Mouse (Mus musculus): ENCODE data around the gene Gm10271. TPM values are rescaled to one million over a fixed set of nuclear protein-coding genes. Genes with fewer than 3 reads are reported as not detected.
A peak's percentile ranks its signal among the peaks of the same experiment; 100 is the strongest.

Gm10271 gene
- total RNA-seq (2021) = not detected
- long read RNA-seq = 0 reads

DNA sequence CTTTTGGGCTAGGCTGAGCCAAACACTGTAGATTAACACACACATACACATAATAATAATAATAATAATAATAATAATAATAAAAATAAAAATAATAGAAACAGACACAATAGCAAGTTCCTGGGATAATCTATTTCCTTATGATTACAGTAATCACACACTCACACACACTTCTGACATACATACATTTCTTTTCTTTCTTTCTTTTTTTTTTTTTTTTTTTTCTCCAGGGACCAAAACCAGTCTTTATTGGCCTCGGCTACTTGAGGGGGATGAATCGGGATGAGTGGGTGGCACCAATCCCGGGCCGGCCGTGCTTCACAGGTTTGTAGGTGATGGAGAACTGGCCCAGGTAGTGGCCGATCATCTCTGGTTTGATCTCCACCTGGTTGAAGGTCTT, at the start of gene Gm10271:
Gene Gm10271, minus strand, starts transcription at position 101 of the 400 bp plus-strand sequence.
- DNase-seq (ENCODE audit: low spot score in 2 of 2) = no peak

- DNase-seq (ENCODE audit: low spot score in 2 of 2) = no peak
Measured at GRCm38 (mm10) chr10:117021020-117021754, 48.8 kb upstream of the Gm10271 start.

- DNase-seq (ENCODE audit: low spot score in 2 of 2) = no peak
Measured at GRCm38 (mm10) chr10:117018281-117018840, 46.0 kb upstream of the Gm10271 start.

- DNase-seq (ENCODE audit: low spot score in 2 of 2) = no peak
Measured at GRCm38 (mm10) chr10:117014565-117014964, 42.2 kb upstream of the Gm10271 start.

DNA sequence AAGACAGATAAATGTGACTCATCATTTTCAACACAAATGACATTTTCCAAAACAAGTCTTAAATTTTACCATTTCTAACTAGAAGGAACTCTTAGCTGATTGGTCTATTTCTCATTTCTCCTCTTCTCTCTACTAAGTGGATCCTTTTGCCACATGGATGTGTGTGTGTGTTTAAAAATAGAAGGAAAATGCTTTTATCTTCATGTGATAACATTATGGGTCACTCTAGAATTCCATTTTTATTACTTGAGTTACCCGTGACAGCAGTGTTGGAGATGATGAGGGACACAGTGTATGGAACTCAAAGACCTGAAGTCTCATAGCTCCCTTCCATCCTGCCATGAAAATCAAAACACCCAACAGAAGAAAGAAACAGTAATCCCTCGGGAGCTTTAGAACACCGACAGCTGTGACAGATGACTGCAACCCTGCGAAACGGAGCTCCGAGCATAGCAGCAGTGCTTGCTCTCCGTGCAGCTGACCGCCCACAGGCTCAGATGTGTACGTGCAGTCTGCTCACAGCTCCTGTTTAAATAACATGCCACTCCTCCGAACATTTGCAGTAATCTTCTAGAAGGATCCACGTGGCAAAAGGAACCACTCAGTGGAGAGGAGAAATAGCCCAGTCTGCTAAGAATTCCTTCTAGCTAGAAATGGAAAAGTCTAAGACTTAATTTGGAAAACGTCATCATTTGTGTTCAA, 41.4 kb upstream of the Gm10271 start:
- DNase-seq (ENCODE audit: low spot score in 2 of 2) = peak in 1 of 2 experiments; percentile 58

DNA sequence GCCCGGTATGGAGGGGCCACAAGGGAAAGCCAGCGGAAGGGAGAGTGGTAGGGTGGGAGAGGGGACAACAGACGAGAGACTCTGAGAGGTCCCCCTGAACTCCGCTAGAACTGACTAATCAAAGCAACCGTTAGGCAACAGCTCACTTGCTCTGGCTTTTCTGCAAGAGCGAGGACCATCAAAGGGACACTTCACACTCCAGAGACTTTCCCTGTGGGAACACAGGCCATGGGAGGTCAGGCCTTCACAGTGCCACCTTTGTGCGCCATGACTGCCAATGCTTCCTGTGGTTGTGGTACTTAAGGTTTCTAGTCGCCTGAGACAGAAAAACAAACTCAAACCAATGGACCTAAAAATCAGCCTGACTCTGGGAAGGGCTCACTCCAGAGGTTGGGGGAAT, 38.6 kb upstream of the Gm10271 start:
- DNase-seq (ENCODE audit: low spot score in 2 of 2) = no peak

GRCm38 (mm10) chr10:117009691-117010090, 37.3 kb upstream of the Gm10271 start:
- no peak for DNase-seq (ENCODE audit: low spot score in 2 of 2)

- DNase-seq (ENCODE audit: low spot score in 2 of 2) = no peak
Measured at GRCm38 (mm10) chr10:117005707-117006464, 33.5 kb upstream of the Gm10271 start.

DNA sequence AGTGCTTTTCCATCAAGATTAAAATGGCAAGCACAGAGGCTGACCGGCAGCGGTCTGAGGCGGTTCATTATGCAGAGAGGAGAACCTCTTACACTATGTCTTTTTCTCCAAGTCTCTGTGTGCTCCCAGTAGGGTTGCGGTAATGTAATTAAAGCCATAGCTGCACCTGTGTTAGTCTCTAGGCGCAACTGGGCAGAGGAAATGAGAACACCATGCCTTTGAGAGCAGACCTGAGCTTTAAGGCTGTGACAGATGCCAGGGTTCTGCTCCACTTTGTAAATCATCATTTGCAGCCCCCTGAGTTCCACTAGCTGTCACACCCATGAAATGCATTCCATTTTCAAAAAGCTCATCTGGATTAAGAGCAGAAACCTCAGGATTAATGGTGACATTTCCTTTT, 32.3 kb upstream of the Gm10271 start:
- DNase-seq (ENCODE audit: low spot score in 2 of 2) = no peak

GRCm38 (mm10) chr10:117000975-117001374, 28.6 kb upstream of the Gm10271 start:
- DNase-seq (ENCODE audit: low spot score in 2 of 2) = peak in 1 of 2 experiments; percentile 46

DNA sequence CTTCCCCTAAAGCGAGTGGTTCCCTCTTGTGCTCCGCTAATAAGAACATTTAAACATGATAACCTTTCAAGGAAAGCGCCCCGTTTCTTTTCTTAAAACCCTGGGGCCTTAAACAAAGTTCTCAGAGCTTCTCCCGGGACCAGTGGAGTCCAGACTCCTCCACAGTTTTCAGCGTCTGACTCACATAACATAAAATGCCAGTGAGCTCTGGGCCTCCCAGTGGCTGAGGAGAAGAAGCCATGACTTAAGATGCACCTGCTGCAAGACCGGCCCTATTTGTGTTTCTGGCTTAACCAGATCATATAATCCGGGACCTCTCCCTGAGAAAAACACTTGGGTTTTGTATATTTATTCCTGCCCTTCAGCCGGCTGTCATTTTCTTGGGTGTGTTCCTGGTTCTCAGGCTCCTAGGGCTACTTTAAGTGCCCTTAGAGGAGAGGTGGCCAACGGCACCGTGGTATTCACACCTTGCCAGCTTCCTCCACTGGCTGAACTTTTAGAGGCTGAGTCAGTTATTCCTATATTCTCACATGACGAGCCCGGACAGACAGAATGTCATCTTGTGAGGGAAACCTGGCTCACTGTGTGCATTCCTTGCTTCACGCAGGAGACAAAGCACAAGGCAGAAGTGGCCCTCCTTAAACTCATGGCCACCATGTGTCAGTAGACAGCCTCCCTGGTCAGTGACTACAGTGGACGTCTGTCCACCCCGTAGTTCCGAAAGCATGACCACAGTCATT, 26.5 kb upstream of the Gm10271 start:
- DNase-seq (ENCODE audit: low spot score in 2 of 2) = no peak

GRCm38 (mm10) chr10:116996236-116996600, 23.8 kb upstream of the Gm10271 start:
- no peak for DNase-seq (ENCODE audit: low spot score in 2 of 2)

GRCm38 (mm10) chr10:116995584-116996235, 23.3 kb upstream of the Gm10271 start:
- DNase-seq (ENCODE audit: low spot score in 2 of 2) = no peak

DNA sequence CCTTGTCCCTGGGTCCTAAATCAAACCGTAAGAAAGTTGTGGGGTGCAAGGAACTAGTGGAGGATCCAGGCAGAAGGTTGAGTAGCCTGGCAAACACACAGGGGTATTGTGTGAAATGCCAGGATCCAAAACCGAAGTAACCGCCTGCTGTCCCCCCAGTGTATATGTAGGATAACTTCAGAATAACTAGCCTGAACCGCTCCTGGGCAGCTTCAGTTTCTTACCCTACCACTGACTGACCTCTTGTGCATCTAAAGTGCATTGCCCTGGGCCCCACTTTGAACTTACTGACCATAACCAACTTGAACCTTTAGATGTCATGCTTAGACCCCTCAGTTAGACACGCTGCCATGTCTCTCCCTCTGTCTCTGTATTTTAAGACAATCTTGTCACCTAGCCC, 22.8 kb upstream of the Gm10271 start:
- no peak for DNase-seq (ENCODE audit: low spot score in 2 of 2)

- no peak for DNase-seq (ENCODE audit: low spot score in 2 of 2)
Measured at GRCm38 (mm10) chr10:116993971-116994370, 21.6 kb upstream of the Gm10271 start.

- no peak for DNase-seq (ENCODE audit: low spot score in 2 of 2)
Measured at GRCm38 (mm10) chr10:116986264-116987082, 14.1 kb upstream of the Gm10271 start, which contains the start of gene Best3. Gene Best3 (plus strand): TSS chr10:116986314.

- no peak for DNase-seq (ENCODE audit: low spot score in 2 of 2)
Measured at GRCm38 (mm10) chr10:116984836-116985235, 12.4 kb upstream of the Gm10271 start.

DNA sequence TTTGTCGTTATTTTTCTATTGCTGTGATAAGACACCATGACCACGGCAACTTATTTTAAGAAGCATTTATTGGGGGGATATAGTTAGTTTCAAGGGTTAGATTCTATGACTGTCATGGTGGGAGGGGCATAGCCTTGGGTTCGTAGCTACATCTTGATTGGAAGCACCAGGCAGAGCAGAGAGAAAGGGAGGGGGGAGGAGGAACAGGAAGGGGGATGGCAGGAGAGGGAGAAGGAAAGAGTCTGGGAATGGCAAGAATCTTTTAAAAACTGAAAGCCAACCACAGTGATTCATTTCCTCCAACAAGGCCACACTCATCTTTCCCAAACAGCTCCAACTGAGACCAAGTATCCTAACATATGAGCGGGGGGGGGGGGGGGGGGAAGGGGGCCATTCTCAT, 10.1 kb upstream of the Gm10271 start:
- no peak for DNase-seq (ENCODE audit: low spot score in 2 of 2)

DNA sequence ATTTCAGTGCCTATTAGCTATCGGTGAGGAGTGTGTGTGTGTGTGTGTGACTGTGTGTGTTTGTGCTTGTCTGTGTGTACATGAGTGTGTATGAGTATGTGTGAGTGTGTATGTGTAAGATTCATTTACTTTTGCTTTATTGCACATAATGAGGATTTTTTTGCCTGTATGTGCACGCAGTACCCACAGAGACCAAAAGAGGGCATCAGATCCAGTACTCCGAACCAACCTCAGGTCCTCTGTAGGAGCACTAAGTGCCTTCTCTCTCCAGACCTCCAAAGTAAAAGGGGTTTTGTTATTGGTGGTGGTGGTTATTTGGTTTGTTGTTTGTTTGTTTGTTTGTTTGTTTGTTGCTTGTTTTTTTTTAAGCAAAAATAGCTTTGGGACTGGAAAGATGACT, 8.5 kb upstream of the Gm10271 start:
- no peak for DNase-seq (ENCODE audit: low spot score in 2 of 2)

All from layer of hippocampus, adult 18-20 months (tissue).